In the genomic region with DNA sequence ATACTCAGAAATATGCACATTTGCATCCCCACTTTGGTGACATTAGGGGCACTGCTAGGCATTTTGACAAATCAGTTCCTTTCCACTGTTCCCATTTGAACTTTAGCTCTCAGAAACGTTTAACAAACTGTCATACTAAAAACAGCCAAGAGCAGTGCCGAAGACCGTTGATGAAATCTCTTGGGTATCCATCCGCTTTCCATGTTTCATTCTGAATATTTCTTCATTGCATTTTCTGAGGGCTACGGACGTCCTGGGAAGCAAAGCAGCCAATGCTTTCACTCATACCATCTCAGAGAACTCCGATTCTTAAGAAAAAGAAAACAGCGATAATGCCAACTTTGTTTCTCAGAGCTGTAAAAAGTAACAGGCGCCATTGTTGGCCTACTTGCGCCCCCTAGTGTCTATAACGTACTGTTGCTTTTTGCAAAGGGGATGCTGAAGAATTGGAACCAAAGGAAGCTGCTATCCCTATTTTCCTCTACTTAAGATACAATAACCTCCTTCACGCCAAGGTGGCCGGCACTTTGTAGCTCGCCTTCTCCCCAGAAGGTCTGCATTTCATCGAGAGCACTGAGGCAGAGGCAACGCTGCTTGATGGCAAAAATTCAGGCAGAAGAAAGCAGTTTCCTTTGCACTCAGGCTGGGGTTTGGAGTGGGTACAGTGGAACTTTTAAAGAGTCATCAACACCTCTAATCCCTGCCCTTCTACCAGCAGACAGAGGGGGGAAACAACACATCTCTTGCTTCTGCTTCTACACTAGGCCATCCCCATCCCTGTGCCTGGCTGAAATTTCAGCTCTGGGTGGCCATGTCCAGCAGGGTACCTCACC, we compare ENCODE assay signal across 8 mouse cellular contexts.
DNase-seq lines count a peak whose midpoint lies in the region; ATAC-seq and TF ChIP-seq lines count a peak whose summit lies in the region.

No protein-coding gene starts in this region.

- peak overlapping the region; percentile 24 for H3K4me2 ChIP-seq in hindbrain, embryonic 11.5 days (replicated peaks; ENCODE audit: low read depth, low read length)
- H3K4me2 ChIP-seq in lung, embryonic 14.5 days = peak overlapping the region; percentile 52

- H3K27me3 ChIP-seq in hindbrain, embryonic 11.5 days (ENCODE audit: control insufficient read depth, insufficient read depth, low read length) = no peaks in the 10 kb centered on the region
- no peaks in the 10 kb centered on the region for H3K27me3 ChIP-seq in lung, embryonic 14.5 days (ENCODE audit: insufficient read depth, low read length)

- H3K9ac ChIP-seq in hindbrain, embryonic 11.5 days (ENCODE audit: low read depth, low read length) = no peak overlapping the region
- H3K9ac ChIP-seq in lung, embryonic 14.5 days = 0 out of 2 replicates have a peak overlapping the region, but pooled peaks have one; percentile 13

- no peak overlapping the region for H3K4me3 ChIP-seq in hindbrain, embryonic 11.5 days (ENCODE audit: low read depth, low read length)
- peak overlapping the region; percentile 18; the same call in 1 of the 2 replicates for H3K4me3 ChIP-seq in lung, embryonic 14.5 days (ENCODE audit: low read depth, low read length)

- H3K27ac ChIP-seq in hindbrain, embryonic 11.5 days (ENCODE audit: low read depth, low read length) = no peak overlapping the region
- H3K27ac ChIP-seq in lung, embryonic 14.5 days (ENCODE audit: low read depth) = no peak overlapping the region

- WGBS in hindbrain, embryonic 11.5 days = 18% methylated on average over 16 of the region's 16 CpGs
- 6% methylated on average over 16 of the region's 16 CpGs for WGBS in lung, embryonic 14.5 days

- peak; percentile 70 for DNase-seq in ZHBTc4 (ENCODE audit: low read depth, low spot score)
- DNase-seq in cerebellum, postnatal 10 days = peak; percentile 80 to 87
- DNase-seq in frontal cortex, postnatal 10 days (ENCODE audit: low spot score in 2 of 2) = peak; percentile 15 to 51
- peak; percentile 85 for DNase-seq in hindbrain, embryonic 11.5 days (ENCODE audit: low spot score)
- peak; percentile 34 for DNase-seq in layer of hippocampus, adult 9-11 months
- DNase-seq in lung, embryonic 14.5 days = peak; percentile 96
- DNase-seq in ovary, postnatal 14 days (ENCODE audit: low spot score) = peak; percentile 52
- peak; percentile 48 for DNase-seq in yolk sac, embryonic 10.5 days (ENCODE audit: low spot score)

- no peaks in the 10 kb centered on the region for H3K4me1 ChIP-seq in hindbrain, embryonic 11.5 days (replicated peaks; ENCODE audit: control insufficient read depth, insufficient read depth, low read length)
- H3K4me1 ChIP-seq in lung, embryonic 14.5 days (ENCODE audit: insufficient read depth) = no peaks in the 10 kb centered on the region

- H3K36me3 ChIP-seq in hindbrain, embryonic 11.5 days (ENCODE audit: control insufficient read depth, insufficient read depth, low read length) = no peaks in the 10 kb centered on the region
- H3K36me3 ChIP-seq in lung, embryonic 14.5 days (ENCODE audit: insufficient read depth) = no peaks in the 10 kb centered on the region

- TF ChIP-seq CTCF in lung, embryonic 14.5 days (IDR thresholded peaks at IDR 0.05; ENCODE audit: low read depth) = peak; percentile 95

- peak; percentile 10; the same call in 1 of the 2 replicates for ATAC-seq in hindbrain, embryonic 11.5 days (ENCODE audit: low FRiP score)
- ATAC-seq in lung, embryonic 14.5 days (ENCODE audit: insufficient read depth) = peak; percentile 51; the same call in 1 of the 2 replicates

- no peaks in the 10 kb centered on the region for H3K9me3 ChIP-seq in hindbrain, embryonic 11.5 days (ENCODE audit: control insufficient read depth, low read length)
- no peaks in the 10 kb centered on the region for H3K9me3 ChIP-seq in lung, embryonic 14.5 days (ENCODE audit: low read depth, low read length)

Comparison
In these comparisons a context has a peak if more than half of its experiments do, and no peak if none do; other contexts are left out.
1. DNase-seq: peak in every context shown above with its lines; median percentile 96 in lung, embryonic 14.5 days; 85 in hindbrain, embryonic 11.5 days; 84 in cerebellum, postnatal 10 days; 70 in ZHBTc4; 52 in ovary, postnatal 14 days; 48 in yolk sac, embryonic 10.5 days; 34 in layer of hippocampus, adult 9-11 months; 33 in frontal cortex, postnatal 10 days.